Mouse (Mus musculus) MEL (cell line): ENCODE measurements around the gene Rfx1.

ENCODE experiments used
- BHLHE40 ChIP-seq: IDR thresholded peaks from 2 replicates; pipeline ENCODE4 v1.6.1; 2012; ENCODE audit warnings: low read depth, mild to moderate bottlenecking, inconsistent platforms, low read length, improper control_type of control experiment, borderline replicate concordance
- CHD1 ChIP-seq: IDR thresholded peaks from 2 replicates; pipeline ENCODE4 v1.6.1; 2012; ENCODE audit warnings: low read depth, mild to moderate bottlenecking, inconsistent platforms, low read length, improper control_type of control experiment
- CTCF ChIP-seq, 3 experiments: IDR thresholded peaks in 2 of 3; conservative IDR thresholded peaks in 1 of 3; 2 replicates each; pipeline ENCODE4 v1.5.1; 2011 to 2012; ENCODE audit warnings: low read length in 3 of 3, low read depth in 2 of 3, mild to moderate bottlenecking in 2 of 3, improper control_type of control experiment in 1 of 3, inconsistent platforms in 1 of 3, mixed read lengths in 1 of 3, moderate library complexity in 1 of 3; ENCODE audit not compliant: control insufficient read depth in 1 of 3, insufficient read depth in 1 of 3, poor library complexity in 1 of 3, severe bottlenecking in 1 of 3
- E2F4 ChIP-seq: IDR thresholded peaks from 2 replicates; pipeline ENCODE4 v1.6.1; 2011; ENCODE audit warnings: low read depth, low read length, improper control_type of control experiment, borderline replicate concordance
- ELF1 ChIP-seq: IDR thresholded peaks from 2 replicates; pipeline ENCODE4 v1.6.1; 2014; ENCODE audit warnings: low read depth, mild to moderate bottlenecking, inconsistent platforms, low read length, improper control_type of control experiment, moderate library complexity
- EP300 ChIP-seq, 2 experiments: IDR thresholded peaks; 2 replicates each; pipeline ENCODE4 v1.6.1; 2011; ENCODE audit warnings: improper control_type of control experiment in 2 of 2, low read length in 2 of 2, low read depth in 1 of 2, mild to moderate bottlenecking in 1 of 2
- KAT2A ChIP-seq: conservative IDR thresholded peaks from 2 replicates; pipeline ENCODE4 v1.6.1; 2012; ENCODE audit warnings: low read depth, low read length, improper control_type of control experiment, inconsistent platforms
- MYC ChIP-seq: IDR thresholded peaks from 2 replicates; pipeline ENCODE4 v1.6.1; 2011; ENCODE audit warnings: low read depth, mild to moderate bottlenecking, low read length, improper control_type of control experiment, moderate library complexity
- NRF1 ChIP-seq: IDR thresholded peaks from 2 replicates; pipeline ENCODE4 v1.6.1; 2014; ENCODE audit warnings: low read depth, mild to moderate bottlenecking, inconsistent platforms, low read length, improper control_type of control experiment, moderate library complexity; ENCODE audit not compliant: poor library complexity, insufficient read depth, severe bottlenecking
- POLR2A ChIP-seq, 2 experiments: IDR thresholded peaks; 2 replicates each; pipeline ENCODE4 v1.6.1; 2011 to 2012; ENCODE audit warnings: low read length in 2 of 2, mild to moderate bottlenecking in 2 of 2, control low read depth in 1 of 2, improper control_type of control experiment in 1 of 2, low read depth in 1 of 2, moderate library complexity in 1 of 2; ENCODE audit not compliant: control insufficient read depth in 1 of 2, insufficient read depth in 1 of 2, poor library complexity in 1 of 2
- POLR2AphosphoS2 ChIP-seq: IDR thresholded peaks from 2 replicates; pipeline ENCODE4 v1.6.1; 2011; ENCODE audit warnings: low read length, improper control_type of control experiment
- POLR2AphosphoS5 ChIP-seq: IDR thresholded peaks from 2 replicates; pipeline ENCODE4 v1.6.1; 2012; ENCODE audit warnings: low read depth, borderline replicate concordance, mild to moderate bottlenecking, inconsistent platforms, low read length, moderate library complexity, mixed read lengths
- TAL1 ChIP-seq: IDR thresholded peaks from 2 replicates; pipeline ENCODE4 v1.6.1; 2012; ENCODE audit warnings: mild to moderate bottlenecking, inconsistent platforms, low read length, moderate library complexity, mixed read lengths
- USF1 ChIP-seq: IDR thresholded peaks from 2 replicates; pipeline ENCODE4 v1.6.1; 2014; ENCODE audit warnings: low read depth, mild to moderate bottlenecking, inconsistent platforms, low read length, improper control_type of control experiment, moderate library complexity

DNA sequence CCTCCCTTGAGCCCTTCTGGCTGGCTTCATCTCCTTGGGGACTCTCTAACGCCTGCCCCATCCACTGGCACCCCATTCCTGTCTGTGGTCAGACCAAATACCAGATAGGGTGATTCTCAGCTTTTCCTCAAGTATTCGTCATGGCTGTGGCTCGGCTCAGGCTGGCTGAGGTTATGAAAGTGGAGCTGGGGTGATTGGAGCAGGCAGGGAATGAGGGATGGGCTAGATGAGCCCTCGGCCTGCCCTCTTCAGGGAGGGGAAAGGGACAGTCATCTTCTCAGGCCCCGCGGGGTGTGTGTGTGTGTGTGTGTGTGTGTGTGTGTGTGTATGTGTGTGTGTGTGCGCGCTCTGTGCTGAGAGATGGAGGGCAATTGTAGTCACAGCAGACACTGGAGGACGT lies 59.0 kb downstream of the Rfx1 start, which contains the start of gene Podnl1:
- TF ChIP-seq EP300 (IDR thresholded peaks at IDR 0.05; ENCODE audit: low read depth in 1 of 2, low read length in 2 of 2), result no peak
- TF ChIP-seq CHD1, result no peak
- no peak for TF ChIP-seq E2F4
- TF ChIP-seq USF1, result no peak
- no peak for TF ChIP-seq CTCF (IDR thresholded peaks at IDR 0.05 in 2 of 3, conservative IDR thresholded peaks at IDR 0.05 in 1 of 3; ENCODE audit: control insufficient read depth in 1 of 3, insufficient read depth in 1 of 3, low read depth in 2 of 3, low read length in 3 of 3, poor library complexity in 1 of 3, severe bottlenecking in 1 of 3)
- TF ChIP-seq POLR2AphosphoS5, result no peak
- no peak for TF ChIP-seq POLR2A (IDR thresholded peaks at IDR 0.05; ENCODE audit: control insufficient read depth in 1 of 2, insufficient read depth in 1 of 2, low read depth in 1 of 2, low read length in 2 of 2, poor library complexity in 1 of 2)
- TF ChIP-seq ELF1, result no peak
- TF ChIP-seq BHLHE40, result no peak
- no peak for TF ChIP-seq KAT2A
- TF ChIP-seq NRF1, result no peak
- no peak for TF ChIP-seq TAL1
- no peak for TF ChIP-seq MYC
- no peak for TF ChIP-seq POLR2AphosphoS2
